Mouse (Mus musculus) gastrocnemius, postnatal 14 days (tissue): ENCODE results near the gene Tacr2. TPM values are rescaled to one million over a fixed set of nuclear protein-coding genes. Genes with fewer than 3 reads are reported as not detected.

Source experiments
- DNase-seq: peaks from one replicate; pipeline ENCODE4 v3.0.0; 2021; ENCODE audit warnings: mixed read lengths
- intact Hi-C: fragments of 180-260 bp; cut with DNase I; formaldehyde crosslinking; loops from one replicate; pipeline ENCODE4 v1.15.1; 2025; ENCODE audit warnings: low total_unique reads
- long read RNA-seq, 2 experiments: library from polyadenylated mRNA; stranded (forward); transcript quantifications; one replicate each; pipeline ENCODE4 v2.0.0; 2021
- total RNA-seq, 2 experiments: library from RNA; stranded (reverse); gene quantifications; 2 replicates each; pipeline ENCODE4 v1.2.3; 2021

Gene Tacr2
- not detected for total RNA-seq
- long read RNA-seq, experiment 1: 0 reads
- long read RNA-seq, experiment 2: 0 reads

- DNase-seq: no peak
- intact Hi-C loops: no loop called here
These were observed at the start of gene Tacr2 for GRCm38 (mm10) chr10:62252000-62252488. Gene Tacr2 (plus strand): TSS chr10:62252438.

- intact Hi-C loops: no loop called here
- DNase-seq: peak; percentile 32
These were observed 49.7 kb upstream of the Tacr2 start for GRCm38 (mm10) chr10:62202574-62202973.

DNA sequence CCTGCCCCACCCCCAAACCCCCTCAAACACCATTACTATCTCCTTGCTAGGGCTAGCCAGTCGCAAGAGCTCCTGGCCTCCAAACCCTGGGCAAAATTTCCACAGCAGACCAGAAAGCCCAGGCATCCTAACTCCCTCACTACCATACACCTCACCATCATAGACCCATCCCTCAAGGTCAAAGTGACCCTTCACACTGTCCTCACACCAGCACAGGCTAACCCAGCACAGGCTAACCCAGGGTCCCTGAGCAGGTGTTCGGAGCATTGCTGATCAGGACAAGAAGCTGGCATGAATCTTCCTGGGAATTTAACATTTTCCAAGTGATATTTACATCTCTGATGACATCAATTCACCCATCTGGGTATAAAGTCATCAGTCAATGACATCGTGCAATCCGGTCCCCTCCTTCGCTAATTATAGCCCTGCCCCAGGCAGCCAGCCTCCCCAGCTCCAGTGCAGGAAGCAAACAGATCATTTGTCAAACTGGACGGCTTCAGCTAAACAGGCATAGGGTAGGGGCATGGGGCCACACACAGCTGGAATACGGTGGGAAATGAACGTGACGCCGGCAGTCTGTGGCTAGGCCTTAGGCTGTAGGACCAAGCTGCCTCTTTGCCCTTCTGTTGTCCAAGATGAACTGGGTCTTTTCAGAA lies 43.9 kb upstream of the Tacr2 start:
- no peak for DNase-seq
- intact Hi-C loops: no loop called here

- intact Hi-C loops: no loop called here
- no peak for DNase-seq
These were observed 40.9 kb upstream of the Tacr2 start for GRCm38 (mm10) chr10:62211310-62211709.

GRCm38 (mm10) chr10:62215169-62215616 lies 37.0 kb upstream of the Tacr2 start:
- no peak for DNase-seq

DNA sequence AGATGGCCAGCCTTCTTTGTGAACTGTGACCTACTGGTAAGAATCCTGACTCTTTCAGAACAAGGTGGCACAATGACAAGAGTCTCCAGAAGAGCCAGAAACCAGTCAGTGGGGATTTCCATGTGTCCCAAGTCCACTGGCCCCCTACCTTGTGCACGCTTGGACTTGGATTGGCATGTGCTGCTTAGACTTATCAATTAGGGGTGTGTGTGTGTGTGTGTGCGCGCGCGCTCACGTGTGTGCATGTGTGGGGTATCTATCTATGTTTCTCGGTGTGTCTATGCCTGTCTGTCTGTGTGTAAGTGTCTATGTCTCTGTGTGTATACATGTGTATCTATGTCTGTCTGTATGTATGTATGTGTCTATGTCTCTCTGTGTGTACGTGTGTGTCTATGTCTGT lies 36.6 kb upstream of the Tacr2 start:
- no peak for DNase-seq
- intact Hi-C loops: no loop called here

More at GRCm38 (mm10) chr10:62215169-62215616, 37.0 kb upstream of the Tacr2 start:
- intact Hi-C loops: no loop called here

DNA sequence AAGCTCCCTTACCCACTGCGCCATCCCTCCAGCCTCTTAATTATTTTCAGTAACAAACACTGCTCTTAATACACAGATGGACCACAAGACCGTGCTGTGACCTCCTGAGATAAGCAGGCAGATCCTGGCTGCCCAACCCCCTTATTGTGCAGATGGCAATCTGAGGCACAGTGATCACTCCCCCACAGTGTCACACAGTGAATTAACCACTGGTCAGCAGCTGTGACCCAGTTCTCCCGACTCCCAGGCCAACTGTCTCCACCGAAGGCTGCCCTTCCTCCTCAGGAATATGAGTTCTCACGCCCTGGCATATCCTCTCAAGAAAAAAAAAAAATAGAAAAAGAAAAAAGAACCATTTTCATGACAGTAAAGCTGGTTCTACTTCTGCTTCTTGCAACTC lies 35.6 kb upstream of the Tacr2 start:
- intact Hi-C loops: no loop called here
- DNase-seq: no peak

GRCm38 (mm10) chr10:62217196-62217595 lies 35.0 kb upstream of the Tacr2 start:
- intact Hi-C loops: no loop called here
- no peak for DNase-seq

DNA sequence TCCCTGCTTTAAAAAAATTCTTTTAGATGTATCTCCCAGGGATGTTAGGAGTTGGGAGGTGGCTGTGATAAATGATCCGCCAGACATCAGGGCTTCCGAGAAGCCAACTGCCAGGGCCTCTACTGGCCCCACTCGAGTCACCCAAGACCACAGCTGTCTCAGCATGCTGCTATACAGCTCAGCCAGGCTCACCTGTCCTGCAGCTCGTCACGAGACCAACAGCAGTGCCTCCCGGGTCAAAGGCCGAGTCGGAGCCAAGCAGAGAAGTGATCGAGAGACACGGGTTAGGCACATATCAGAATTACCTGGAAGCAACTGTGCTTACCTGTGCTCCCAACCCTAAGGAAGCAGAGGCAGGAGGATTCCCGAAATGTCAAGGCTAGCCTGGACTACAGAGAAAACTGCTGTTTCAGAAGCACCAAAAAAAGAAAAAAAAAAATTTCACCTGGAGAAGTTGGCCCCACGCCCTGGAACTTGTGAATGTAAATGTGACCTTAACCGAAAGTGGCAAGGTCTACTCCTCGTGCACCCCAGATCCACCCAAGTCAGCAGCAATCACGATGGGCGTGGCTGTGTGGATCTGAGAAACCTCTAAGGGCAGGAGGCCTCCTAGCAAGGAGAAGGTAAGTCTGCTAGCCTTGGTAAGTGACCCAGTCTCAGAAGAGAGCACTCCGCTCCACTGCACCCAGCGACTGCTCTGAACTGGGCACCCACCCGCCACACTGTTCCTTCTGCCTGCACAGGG lies 34.0 kb upstream of the Tacr2 start:
- DNase-seq: no peak
- intact Hi-C loops: no loop called here

DNA sequence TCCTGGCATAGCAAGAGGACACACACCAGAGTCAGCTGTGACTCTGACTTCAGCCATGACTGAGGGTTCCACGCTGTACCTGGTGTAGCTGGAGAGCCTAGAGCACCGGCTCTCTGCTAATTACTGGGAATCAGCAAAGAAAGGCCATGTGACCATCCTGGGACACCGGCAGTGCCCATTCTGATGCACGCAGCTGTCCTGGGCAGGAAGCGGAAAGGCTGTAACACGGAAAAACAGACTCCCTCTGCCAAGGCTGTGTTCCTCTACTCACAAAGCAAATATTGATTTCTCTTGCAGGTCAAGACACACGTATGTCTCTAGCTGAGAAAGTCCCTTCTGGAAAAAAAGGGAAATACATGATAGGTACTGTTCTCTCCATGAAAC lies 33.5 kb upstream of the Tacr2 start:
- intact Hi-C loops: no loop called here
- no peak for DNase-seq

- DNase-seq: no peak
- intact Hi-C loops: no loop called here
These were observed 31.3 kb upstream of the Tacr2 start for GRCm38 (mm10) chr10:62220732-62221514.

DNA sequence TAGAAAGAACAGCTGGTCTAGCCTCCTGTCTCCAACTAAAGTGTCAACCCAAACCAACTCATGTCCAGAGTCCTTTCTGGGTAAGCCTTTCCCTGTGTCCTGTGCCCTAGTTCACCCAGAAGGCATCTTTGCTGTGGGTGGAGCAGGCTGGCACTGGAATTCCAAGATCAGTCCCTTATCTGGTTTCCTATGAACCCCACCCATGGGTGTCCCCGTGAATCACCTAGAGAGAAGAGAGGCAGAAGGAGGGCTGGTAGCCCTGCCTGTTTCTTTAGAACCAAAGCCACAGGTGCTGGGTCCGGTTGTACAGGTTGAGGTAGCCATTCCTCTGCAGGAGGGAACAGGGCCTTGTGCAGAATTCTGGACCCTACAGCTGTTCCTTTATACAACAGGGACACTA lies 30.6 kb upstream of the Tacr2 start:
- DNase-seq: no peak
- intact Hi-C loops: no loop called here

DNA sequence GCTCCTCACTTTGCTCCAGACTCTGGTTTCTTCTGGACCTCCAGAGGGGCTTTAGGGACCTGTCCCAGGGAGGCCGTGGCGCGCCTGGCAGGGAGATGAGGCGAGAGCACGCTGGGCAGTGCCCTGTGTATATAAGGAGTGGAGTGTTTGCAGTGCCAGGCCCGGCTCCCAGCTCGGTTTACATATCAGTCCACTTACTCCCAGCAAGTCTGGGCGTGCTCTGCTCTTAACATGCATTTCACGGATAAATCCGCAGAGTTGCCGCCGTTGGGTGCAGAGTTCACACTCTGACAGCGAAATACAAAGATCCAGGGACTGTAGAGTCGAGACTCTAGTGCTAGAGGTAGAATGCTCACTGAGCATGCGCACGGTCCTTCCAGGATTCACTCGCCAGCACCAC lies 29.5 kb upstream of the Tacr2 start:
- peak; percentile 35 for DNase-seq
- intact Hi-C loops: no loop called here

- peak; percentile 34 for DNase-seq
- intact Hi-C loops: no loop called here
These were observed 28.0 kb upstream of the Tacr2 start for GRCm38 (mm10) chr10:62224231-62224630.

GRCm38 (mm10) chr10:62225839-62226238 lies 26.4 kb upstream of the Tacr2 start:
- intact Hi-C loops: loop anchor here (5.0 kb wide), 1 partner anchor 34 kb away; no protein-coding TSS in a partner anchor
- DNase-seq: no peak

GRCm38 (mm10) chr10:62228126-62228525 lies 24.1 kb upstream of the Tacr2 start:
- intact Hi-C loops: loop anchor here (5.0 kb wide), 1 partner anchor 36 kb away; no protein-coding TSS in a partner anchor

DNA sequence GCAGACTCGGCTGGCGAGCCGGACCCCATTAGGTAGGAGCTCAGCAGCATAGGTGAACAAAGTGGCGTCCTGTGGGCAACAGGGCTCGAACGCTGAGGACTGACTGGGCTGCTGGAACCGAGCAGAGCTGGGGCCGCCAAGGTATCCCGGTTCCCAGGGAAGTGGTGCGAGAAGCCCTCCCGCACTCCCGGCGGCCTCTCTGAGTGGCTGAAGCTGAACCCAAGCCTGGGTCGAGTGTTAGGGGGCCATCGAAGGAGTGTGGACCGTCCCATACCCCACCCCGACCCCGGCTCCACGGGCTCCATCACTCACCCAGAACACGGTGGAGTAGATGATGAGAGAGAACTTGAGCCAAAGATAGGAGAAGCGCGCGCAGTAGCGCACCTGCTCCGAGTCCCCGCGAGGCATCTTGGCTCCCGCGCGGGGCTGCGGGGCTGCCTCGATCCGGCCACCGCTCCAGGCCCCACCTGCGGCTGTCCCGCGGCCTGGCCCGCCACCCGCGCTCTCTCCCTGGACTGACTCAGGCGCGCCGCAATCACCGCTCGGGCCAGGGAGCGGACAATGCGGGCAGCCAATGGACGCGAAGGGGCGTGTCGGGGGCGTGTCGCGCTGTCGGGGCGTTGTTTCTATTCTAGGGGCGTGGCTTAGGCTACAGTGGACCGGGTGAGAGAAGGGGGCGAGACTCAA lies 21.4 kb upstream of the Tacr2 start, which contains the start of gene Tspan15:
Tspan15 (minus strand) TSS at position 544 of the 687 bp plus-strand sequence.
- intact Hi-C loops: no loop called here

More at GRCm38 (mm10) chr10:62228126-62228525, 24.1 kb upstream of the Tacr2 start:
- peak; percentile 25 for DNase-seq

GRCm38 (mm10) chr10:62231395-62231732 lies 20.9 kb upstream of the Tacr2 start:
- intact Hi-C loops: no loop called here
- no peak for DNase-seq

More for the DNA sequence above, 21.4 kb upstream of the Tacr2 start, which contains the start of gene Tspan15:
- peak; percentile 93 for DNase-seq

- intact Hi-C loops: no loop called here
- DNase-seq: no peak
These were observed 20.4 kb upstream of the Tacr2 start for GRCm38 (mm10) chr10:62231811-62232210.
